Mouse (Mus musculus) layer of hippocampus, adult 11-12 months (tissue): ENCODE results near the gene Rnf167.
A peak's percentile ranks its signal among the peaks of the same experiment; 100 is the strongest.

Source experiments
- DNase-seq: peaks from one replicate; pipeline ENCODE4 v3.0.0; 2022; ENCODE audit warnings: low spot score

Gene Rnf167

GRCm38 (mm10) chr11:70674501-70674900 is 27.5 kb downstream of the Rnf167 start:
- no peak for DNase-seq

- no peak for DNase-seq
Measured at GRCm38 (mm10) chr11:70678092-70678491, 31.1 kb downstream of the Rnf167 start.

DNA sequence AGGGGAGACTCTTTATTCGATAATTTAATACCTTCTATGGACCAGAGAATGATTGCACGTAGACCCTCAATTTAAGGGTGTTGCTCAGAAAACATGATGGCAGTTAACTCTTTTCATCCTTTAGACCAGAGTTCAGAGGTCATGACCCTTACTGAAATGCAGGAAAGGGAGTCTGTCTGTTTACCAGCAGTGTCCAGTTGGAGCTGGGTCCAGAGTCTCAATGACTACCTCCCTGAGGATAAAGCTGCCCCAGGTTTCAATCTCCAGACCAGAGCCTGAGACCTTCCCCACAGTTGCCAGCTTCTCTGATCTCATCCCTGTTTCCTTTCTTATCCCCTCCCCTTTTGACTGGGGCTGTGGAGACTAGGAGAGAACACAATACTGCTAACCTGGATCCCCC is 31.5 kb downstream of the Rnf167 start:
- DNase-seq = no peak

DNA sequence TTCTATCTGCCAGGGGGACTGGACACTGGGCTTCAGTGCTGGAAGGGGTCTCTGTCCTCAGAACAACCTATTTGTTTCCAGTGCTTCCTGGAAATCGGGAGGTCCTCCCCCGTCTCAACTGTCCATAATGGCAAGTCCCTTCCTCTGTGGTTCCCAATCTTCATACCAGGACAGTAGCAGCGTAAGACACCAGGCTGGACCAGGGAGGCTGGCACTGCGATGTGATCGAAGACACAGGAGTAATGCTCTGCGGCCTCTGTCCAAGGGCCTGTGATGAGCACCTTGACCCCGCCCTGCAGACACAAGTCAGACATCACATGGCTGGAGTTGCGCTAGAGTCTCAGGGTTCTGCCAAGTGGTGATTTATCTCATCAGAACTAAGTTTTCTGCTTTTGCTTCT is 32.3 kb downstream of the Rnf167 start:
- no peak for DNase-seq

DNA sequence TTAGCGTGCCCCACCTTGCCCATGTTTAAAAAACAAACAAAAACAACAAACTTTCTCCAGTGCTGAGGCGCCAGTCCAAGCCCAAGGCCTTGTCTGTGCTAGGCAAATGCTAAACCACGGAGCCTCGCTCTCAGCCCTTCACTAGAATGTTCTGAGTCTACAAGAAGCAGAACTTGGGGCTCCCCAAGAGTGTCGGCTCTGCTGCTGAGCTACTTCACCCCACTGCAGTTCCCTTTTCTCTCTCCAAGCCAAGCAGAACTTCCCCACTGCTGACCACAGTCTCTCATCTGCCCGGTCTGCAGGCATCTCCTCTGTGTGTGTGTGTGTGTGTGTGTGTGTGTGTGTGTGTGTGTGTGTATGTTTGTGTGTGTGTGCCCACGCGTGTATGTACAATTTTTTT is 32.9 kb downstream of the Rnf167 start:
- peak; percentile 52 for DNase-seq

DNA sequence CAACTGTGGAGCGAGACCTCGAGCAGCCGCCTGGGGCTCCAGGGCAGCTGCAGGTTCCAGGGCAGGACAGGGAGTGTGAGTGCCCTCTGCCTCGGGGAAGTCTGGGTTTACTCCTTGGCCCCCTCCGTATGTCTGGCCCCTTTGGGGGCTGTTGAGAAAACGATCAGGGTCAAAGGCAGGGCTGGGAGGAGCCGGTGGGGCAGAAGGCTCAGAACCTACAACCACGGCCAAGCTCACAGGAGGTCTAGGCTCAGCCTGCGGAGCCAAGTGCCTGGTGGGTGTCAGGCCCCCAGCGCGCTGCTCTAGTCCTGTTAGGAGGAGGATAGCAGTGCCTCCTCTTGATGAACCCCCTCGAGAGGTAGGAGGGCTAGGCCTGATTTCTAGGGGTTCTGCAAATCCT is 34.1 kb downstream of the Rnf167 start:
- DNase-seq = no peak

DNA sequence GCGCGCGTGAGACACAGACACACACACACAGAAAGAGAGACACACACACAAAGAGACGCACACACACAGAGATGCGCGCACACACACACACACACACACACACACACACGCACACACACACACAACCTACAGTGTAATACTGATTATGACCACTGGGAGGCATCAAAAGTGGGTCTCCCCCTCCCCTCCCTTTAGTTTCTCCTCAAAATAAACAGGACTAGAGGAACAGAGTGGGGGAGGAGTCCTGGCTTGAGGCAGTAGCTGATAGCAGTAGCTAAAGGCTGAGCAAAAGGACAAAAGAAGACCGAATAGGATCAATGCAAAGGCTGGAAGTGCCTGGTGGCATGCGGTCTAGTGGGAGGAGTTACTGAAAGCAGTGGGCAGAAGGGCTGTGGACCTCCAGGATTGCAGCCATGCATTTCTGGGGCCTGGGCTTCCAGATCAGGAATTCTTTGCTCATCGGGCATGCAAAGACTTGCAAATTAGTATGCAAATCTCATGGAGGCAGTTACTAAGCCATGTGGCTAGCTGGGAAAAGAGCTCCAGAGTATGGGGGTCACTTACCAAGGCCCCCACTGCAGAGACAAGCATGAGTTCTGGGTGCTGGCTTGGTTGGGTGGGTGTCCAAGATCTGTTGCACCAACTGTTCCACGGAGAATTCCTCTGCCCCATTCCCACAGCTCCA is 35.0 kb downstream of the Rnf167 start:
- DNase-seq = peak; percentile 60

GRCm38 (mm10) chr11:70683640-70684039 is 36.6 kb downstream of the Rnf167 start:
- no peak for DNase-seq

DNA sequence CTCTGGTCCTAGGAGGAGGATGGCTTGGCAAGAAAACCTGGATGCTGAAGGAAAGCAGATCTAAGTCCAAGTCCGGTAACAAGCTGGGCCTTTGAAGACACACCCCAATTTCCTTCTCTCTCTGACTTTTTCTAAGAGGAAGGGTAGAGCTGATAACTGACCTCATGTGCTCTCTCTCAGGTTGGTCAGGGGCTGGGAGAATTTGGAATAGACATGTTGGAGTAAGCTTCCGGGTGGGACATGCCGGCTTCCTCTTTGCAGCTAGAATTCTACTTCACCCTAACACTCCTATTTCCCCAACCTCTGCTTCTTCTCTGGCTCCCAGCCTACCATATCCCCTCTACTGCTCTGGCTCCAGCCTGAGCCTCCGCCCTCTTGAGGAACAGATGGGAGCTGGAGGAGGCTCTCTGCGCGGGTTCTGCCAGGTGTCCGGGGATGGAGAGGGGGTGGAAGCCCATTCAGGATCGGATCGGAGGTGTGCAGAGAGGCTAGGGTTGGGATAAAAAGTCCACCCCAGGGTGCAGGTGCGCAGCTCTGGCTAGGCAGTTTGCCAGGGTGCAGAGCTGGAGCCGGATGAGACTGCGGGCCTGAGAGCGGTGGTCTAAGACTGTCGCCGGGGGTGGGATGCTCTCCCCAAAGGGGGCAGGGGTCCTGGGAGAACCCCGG is 40.0 kb downstream of the Rnf167 start:
- peak; percentile 65 for DNase-seq

DNA sequence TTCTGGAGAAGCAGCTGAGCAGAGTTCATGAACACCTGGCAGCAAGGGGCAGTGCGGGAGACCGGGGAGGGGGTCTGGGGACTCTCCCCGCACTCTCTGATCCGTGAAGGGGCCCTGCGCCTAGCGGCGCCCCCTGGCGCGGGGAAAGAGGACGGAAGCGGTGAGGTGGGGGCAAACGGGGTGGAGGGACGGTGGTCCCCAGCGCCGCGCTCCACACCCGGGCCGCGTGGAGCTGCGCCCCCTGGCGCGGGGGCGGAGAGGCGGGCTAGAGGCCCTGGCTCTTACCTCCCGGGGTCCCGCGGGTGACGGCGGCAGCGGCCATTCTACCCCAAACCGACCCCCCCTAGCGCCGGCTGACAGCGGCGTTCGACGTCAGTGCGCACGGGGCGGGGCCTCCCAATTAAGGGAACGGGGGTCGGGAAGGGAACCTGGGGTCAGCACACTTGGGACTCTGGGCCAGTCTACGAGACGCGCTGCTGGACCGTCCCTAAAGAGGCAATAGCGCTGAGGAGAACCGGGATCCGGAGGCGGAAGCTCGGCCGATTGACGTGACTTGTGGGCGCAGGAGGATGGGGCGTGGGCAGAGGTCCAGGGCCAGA is 40.7 kb downstream of the Rnf167 start, which contains the start of gene Camta2:
Camta2 (minus strand) TSS at position 505 of the 599 bp plus-strand sequence.
- DNase-seq = peak; percentile 87

DNA sequence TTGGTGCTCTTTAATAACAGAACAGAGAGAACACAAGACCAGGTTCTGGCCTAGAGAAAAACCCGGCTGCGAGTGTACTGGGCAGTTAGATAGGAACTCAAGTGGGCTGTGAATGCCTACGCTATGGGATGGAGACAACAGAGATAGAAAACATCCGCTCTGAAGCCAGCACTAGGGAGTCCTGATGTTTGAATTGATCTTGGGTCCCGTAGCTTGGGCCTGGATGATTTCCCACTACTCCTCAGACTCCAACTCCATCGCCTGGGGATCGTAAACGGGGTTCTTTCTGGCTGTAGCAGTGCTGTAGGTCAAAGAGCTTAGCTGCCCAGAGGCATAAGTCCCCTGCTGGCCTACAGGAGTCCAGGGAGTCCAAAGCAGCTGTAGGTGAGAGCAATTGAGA is 41.3 kb downstream of the Rnf167 start:
- DNase-seq = no peak

- no peak for DNase-seq
Measured at GRCm38 (mm10) chr11:70689578-70689977, 42.5 kb downstream of the Rnf167 start.

- peak; percentile 56 for DNase-seq
Measured at GRCm38 (mm10) chr11:70693504-70693903, 46.5 kb downstream of the Rnf167 start.

DNA sequence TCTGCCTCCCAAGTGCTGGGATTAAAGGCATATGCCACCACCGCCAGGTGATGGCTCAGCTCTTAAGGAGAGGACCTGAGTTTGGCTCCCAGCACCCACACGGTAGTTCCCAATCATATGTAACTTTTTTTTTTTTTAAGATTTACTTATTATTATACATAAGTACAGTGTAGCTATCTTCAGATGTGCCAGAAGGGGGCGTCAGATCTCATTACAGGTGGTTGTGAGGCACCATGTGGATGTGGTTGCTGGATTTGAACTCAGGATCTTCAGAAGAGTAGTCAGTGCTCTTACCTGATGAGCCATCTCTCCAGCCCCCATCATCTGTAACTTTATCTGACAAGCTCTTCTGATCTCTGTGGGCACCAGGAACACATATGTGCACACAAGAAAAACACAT is 50.3 kb downstream of the Rnf167 start:
- no peak for DNase-seq

DNA sequence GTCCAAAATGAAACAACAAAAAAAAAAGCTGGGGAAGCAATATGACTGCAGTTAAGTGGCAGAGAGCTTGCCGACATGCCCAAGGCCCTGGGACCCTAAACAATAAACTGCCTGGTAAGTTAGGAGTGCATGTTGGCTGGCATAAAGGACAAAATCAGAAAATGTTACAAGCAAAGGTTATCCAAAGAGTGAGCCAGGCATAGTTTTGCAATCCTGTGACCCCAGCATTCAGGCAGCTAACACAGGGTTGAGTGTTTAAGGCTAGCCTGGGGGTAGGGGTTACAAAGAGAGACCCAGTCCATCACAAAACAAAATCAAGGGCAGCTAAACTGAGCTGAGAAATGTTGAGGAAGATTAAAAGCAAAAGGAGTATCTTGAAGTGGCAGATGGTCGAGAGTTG is 52.0 kb downstream of the Rnf167 start:
- DNase-seq = no peak

DNA sequence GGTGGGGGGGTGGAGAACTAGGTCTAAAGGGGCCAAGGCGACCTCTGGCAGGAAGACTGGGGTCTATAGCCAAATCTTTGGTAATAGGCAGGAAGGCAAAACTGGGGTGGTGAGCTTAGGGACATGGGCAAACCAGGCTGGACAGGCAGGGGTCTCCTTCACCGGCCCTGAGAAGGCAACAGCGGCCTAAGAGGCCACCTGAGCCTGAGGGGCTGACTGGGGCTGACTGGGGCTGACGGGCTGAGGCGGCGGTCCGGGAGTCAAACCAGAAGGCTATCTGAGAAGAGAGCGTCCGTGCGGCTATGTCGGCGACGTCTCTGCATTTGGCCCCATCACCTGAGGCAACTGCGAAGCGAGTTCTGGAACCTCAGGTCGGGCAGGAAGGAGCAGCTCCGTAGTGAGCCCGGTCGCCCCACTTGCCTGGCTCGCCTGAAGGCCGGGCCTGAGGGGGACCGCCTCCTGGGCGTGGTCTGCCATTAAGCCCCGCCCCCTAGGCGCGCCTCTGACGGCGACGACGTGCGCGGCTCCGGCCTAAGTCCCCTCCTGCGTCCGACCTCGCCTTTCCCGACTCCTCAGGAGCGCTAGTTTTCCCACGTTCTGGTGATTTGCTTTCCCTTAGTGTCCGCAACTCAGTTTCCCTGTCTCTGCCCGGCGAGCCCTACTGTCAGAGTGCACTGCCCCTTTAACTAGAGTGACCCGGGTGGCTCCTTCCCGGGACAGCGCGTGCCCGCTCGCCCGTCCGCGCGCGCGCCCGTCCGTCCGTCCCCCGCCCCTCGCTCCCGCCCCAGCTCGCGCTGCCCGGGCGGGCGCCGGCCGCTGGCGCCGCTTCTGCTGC is 52.9 kb downstream of the Rnf167 start, which contains the start of the genes Inca1 and Kif1c:
Inca1 (minus strand) TSS at position 434 of the 835 bp plus-strand sequence.
Kif1c (plus strand) TSS at position 827 of the 835 bp plus-strand sequence.
- peak; percentile 94 for DNase-seq

GRCm38 (mm10) chr11:70700613-70701012 is 53.6 kb downstream of the Rnf167 start:
- peak; percentile 69 for DNase-seq
